Mouse (Mus musculus): ENCODE results near the gene Bmp2k. TPM values are rescaled to one million over a fixed set of nuclear protein-coding genes. Genes with fewer than 3 reads are reported as not detected.

The Bmp2k gene
- polyA plus RNA-seq, 1 experiment from 2014 or later, result 7.1 TPM

DNA sequence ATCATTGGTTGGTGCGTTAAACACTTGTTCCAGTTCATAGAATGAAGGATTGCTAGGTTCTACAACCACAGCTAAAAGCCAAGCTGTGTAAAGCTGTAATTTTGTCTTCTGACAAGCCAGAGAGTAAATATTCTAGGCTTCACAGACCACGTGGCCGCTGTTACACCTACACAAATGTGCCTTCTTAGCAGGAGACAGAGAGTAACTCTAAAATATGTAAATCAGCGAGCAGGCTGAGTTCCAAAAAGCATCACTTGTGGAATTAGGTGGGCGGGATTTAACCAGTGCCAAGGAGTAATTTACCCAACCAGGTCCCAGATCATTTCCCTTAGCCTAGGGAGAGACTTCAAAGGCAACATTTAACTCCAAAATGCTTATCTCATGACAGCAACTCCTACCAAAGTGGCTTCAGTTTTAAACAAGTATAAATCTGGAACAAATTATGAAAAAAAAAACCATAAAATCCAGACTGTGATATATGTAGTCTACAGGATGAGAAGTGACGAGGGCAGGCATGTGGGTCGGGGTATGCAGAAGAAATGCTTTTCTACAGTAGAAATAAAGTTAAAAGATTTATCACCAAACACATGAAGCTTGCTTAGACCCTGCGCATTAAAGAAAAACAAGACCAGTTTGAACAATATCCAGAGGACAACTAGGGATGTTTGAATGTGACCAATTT lies 35.1 kb upstream of the Bmp2k start:
- H3K4me1 ChIP-seq (replicated peaks), result peaks cover 4% of the 10 kb centered on the region; the same call in 1 of the 2 replicates
- no peak overlapping the region for H3K4me3 ChIP-seq
- H3K9ac ChIP-seq, result no peak overlapping the region
- no peak overlapping the region for H3K4me2 ChIP-seq
- 68% methylated on average over 8 of the region's 8 CpGs for WGBS
- H3K9me3 ChIP-seq (replicated peaks), result no peaks in the 10 kb centered on the region
- no peak for ATAC-seq (replicated peaks; ENCODE audit: insufficient number of reproducible peaks, insufficient read depth, low FRiP score, low read depth)
- H3K27me3 ChIP-seq, result no peaks in the 10 kb centered on the region
- no peak overlapping the region for H3K27ac ChIP-seq
- no peaks in the 10 kb centered on the region for H3K36me3 ChIP-seq

- no peak overlapping the region for H3K4me2 ChIP-seq
- no peak overlapping the region for H3K4me3 ChIP-seq
- H3K9me3 ChIP-seq (replicated peaks), result no peaks in the 10 kb centered on the region
- H3K4me1 ChIP-seq (replicated peaks), result peaks cover 4% of the 10 kb centered on the region; the same call in 1 of the 2 replicates
- H3K9ac ChIP-seq, result no peak overlapping the region
- no peak overlapping the region for H3K27ac ChIP-seq
- ATAC-seq (replicated peaks; ENCODE audit: insufficient number of reproducible peaks, insufficient read depth, low FRiP score, low read depth), result no peak
- no peaks in the 10 kb centered on the region for H3K36me3 ChIP-seq
- 72% methylated on average over 6 of the region's 6 CpGs for WGBS
- H3K27me3 ChIP-seq, result no peaks in the 10 kb centered on the region
Observed at GRCm38 (mm10) chr5:96962934-96963301, 34.6 kb upstream of the Bmp2k start.

- WGBS, result 6% methylated on average over 14 of the region's 14 CpGs
- no peak for ATAC-seq (replicated peaks; ENCODE audit: insufficient number of reproducible peaks, insufficient read depth, low FRiP score, low read depth)
- no peaks in the 10 kb centered on the region for H3K9me3 ChIP-seq (replicated peaks)
- H3K4me2 ChIP-seq, result peak overlapping the region; percentile 57
- no peaks in the 10 kb centered on the region for H3K36me3 ChIP-seq
- peak overlapping the region; percentile 34 for H3K4me3 ChIP-seq
- H3K27me3 ChIP-seq, result no peaks in the 10 kb centered on the region
- H3K27ac ChIP-seq, result no peak overlapping the region
- H3K4me1 ChIP-seq (replicated peaks), result peaks cover 4% of the 10 kb centered on the region; the same call in 1 of the 2 replicates
- H3K9ac ChIP-seq, result peak overlapping the region; percentile 21; the same call in 1 of the 2 replicates
Observed at GRCm38 (mm10) chr5:96964062-96965028, 33.1 kb upstream of the Bmp2k start.

DNA sequence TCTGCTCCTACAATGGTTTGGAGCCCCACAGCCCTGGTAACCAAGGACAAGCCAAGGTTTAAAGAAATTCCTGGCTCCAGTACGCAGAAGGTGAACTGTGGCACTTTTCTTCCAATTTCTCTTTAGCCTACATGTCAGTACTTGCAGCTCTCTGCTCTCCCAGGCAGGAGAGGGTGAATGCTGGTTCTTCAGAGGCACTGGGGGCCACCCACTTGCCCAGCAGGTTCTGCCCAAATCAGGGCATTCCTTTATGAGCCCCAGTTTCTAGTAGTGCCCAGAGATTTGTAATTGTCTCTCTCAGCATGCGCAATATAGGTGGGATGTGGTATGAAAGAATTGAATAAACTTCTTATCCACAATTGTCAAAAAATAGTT lies 32.5 kb upstream of the Bmp2k start:
- no peak for ATAC-seq (replicated peaks; ENCODE audit: insufficient number of reproducible peaks, insufficient read depth, low FRiP score, low read depth)
- Histone ChIP-seq H3K4me2 (peak overlapping the region; percentile 57), H3K9me3 (replicated peaks) (no peaks in the 10 kb centered on the region), H3K27me3 (no peaks in the 10 kb centered on the region), H3K4me3 (peak overlapping the region; percentile 34; the same call in 1 of the 2 replicates), H3K27ac (no peak overlapping the region), H3K9ac (no peak overlapping the region), H3K4me1 (replicated peaks) (peaks cover 4% of the 10 kb centered on the region; the same call in 1 of the 2 replicates), H3K36me3 (no peaks in the 10 kb centered on the region)
- 50% methylated on average over 2 of the region's 2 CpGs for WGBS

- no peak for ATAC-seq (replicated peaks; ENCODE audit: insufficient number of reproducible peaks, insufficient read depth, low FRiP score, low read depth)
- no peak overlapping the region for H3K4me3 ChIP-seq
- no peaks in the 10 kb centered on the region for H3K9me3 ChIP-seq (replicated peaks)
- peaks cover 4% of the 10 kb centered on the region; the same call in 1 of the 2 replicates for H3K4me1 ChIP-seq (replicated peaks)
- 85% methylated on average over 2 of the region's 2 CpGs for WGBS
- H3K9ac ChIP-seq, result no peak overlapping the region
- no peaks in the 10 kb centered on the region for H3K27me3 ChIP-seq
- H3K27ac ChIP-seq, result no peak overlapping the region
- no peaks in the 10 kb centered on the region for H3K36me3 ChIP-seq
- H3K4me2 ChIP-seq, result no peak overlapping the region
Observed at GRCm38 (mm10) chr5:96965503-96965902, 32.0 kb upstream of the Bmp2k start.

GRCm38 (mm10) chr5:96968628-96969027 lies 28.9 kb upstream of the Bmp2k start:
- ATAC-seq (replicated peaks; ENCODE audit: insufficient number of reproducible peaks, insufficient read depth, low FRiP score, low read depth), result no peak
- Histone ChIP-seq H3K4me1 (replicated peaks) (peaks cover 4% of the 10 kb centered on the region; the same call in 1 of the 2 replicates), H3K36me3 (no peaks in the 10 kb centered on the region), H3K9ac (no peak overlapping the region), H3K27me3 (no peaks in the 10 kb centered on the region), H3K9me3 (replicated peaks) (no peaks in the 10 kb centered on the region), H3K27ac (no peak overlapping the region), H3K4me3 (no peak overlapping the region), H3K4me2 (no peak overlapping the region)
- 27% methylated on average over 6 of the region's 6 CpGs for whole genome bisulfite sequencing

- Histone ChIP-seq H3K9me3 (replicated peaks) (no peaks in the 10 kb centered on the region), H3K27ac (no peak overlapping the region), H3K4me2 (no peak overlapping the region), H3K4me1 (replicated peaks) (peaks cover 4% of the 10 kb centered on the region; the same call in 1 of the 2 replicates), H3K4me3 (no peak overlapping the region), H3K36me3 (no peaks in the 10 kb centered on the region), H3K27me3 (no peaks in the 10 kb centered on the region), H3K9ac (no peak overlapping the region)
- 66% methylated on average over 3 of the region's 3 CpGs for WGBS
- no peak for ATAC-seq (replicated peaks; ENCODE audit: insufficient number of reproducible peaks, insufficient read depth, low FRiP score, low read depth)
Observed at GRCm38 (mm10) chr5:96969032-96969431, 28.5 kb upstream of the Bmp2k start.

GRCm38 (mm10) chr5:96969705-96970471 lies 27.6 kb upstream of the Bmp2k start:
- ATAC-seq (replicated peaks; ENCODE audit: insufficient number of reproducible peaks, insufficient read depth, low FRiP score, low read depth), result no peak
- Histone ChIP-seq H3K4me2 (no peak overlapping the region), H3K36me3 (no peaks in the 10 kb centered on the region), H3K27ac (no peak overlapping the region), H3K27me3 (no peaks in the 10 kb centered on the region), H3K4me1 (replicated peaks) (no peaks in the 10 kb centered on the region), H3K4me3 (no peak overlapping the region), H3K9ac (no peak overlapping the region), H3K9me3 (replicated peaks) (no peaks in the 10 kb centered on the region)
- 74% methylated on average over 7 of the region's 7 CpGs for WGBS

DNA sequence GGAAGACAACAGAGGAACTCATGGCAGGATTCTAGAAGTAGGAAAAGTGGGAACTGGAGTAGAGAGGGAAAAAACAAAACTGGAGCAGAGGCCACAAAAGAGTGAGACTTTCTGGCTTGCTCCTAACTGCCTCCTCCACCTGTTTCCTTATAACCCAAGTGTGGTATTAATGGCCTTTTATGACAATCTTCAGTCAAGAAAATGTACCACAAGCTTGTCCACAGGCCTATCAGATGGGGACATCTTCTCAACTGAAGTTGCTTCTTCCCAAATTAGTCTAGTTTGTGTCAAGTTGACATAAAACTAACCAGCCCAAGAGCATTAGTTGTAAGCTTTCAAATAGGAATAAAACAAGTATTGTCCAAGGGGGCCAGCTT lies 27.0 kb upstream of the Bmp2k start:
- H3K36me3 ChIP-seq, result no peaks in the 10 kb centered on the region
- no peaks in the 10 kb centered on the region for H3K27me3 ChIP-seq
- no peak overlapping the region for H3K4me2 ChIP-seq
- H3K9me3 ChIP-seq (replicated peaks), result no peaks in the 10 kb centered on the region
- no peak for ATAC-seq (replicated peaks; ENCODE audit: insufficient number of reproducible peaks, insufficient read depth, low FRiP score, low read depth)
- no peak overlapping the region for H3K27ac ChIP-seq
- no peak overlapping the region for H3K4me3 ChIP-seq
- no peak overlapping the region for H3K9ac ChIP-seq
- no peaks in the 10 kb centered on the region for H3K4me1 ChIP-seq (replicated peaks)

- H3K36me3 ChIP-seq, result no peaks in the 10 kb centered on the region
- H3K9me3 ChIP-seq (replicated peaks), result no peaks in the 10 kb centered on the region
- no peaks in the 10 kb centered on the region for H3K27me3 ChIP-seq
- H3K27ac ChIP-seq, result no peak overlapping the region
- no peak overlapping the region for H3K4me2 ChIP-seq
- WGBS, result 79% methylated on average over 5 of the region's 5 CpGs
- H3K9ac ChIP-seq, result no peak overlapping the region
- no peak overlapping the region for H3K4me3 ChIP-seq
- no peak for ATAC-seq (replicated peaks; ENCODE audit: insufficient number of reproducible peaks, insufficient read depth, low FRiP score, low read depth)
- no peaks in the 10 kb centered on the region for H3K4me1 ChIP-seq (replicated peaks)
Observed at GRCm38 (mm10) chr5:96972474-96973130, 24.9 kb upstream of the Bmp2k start.

DNA sequence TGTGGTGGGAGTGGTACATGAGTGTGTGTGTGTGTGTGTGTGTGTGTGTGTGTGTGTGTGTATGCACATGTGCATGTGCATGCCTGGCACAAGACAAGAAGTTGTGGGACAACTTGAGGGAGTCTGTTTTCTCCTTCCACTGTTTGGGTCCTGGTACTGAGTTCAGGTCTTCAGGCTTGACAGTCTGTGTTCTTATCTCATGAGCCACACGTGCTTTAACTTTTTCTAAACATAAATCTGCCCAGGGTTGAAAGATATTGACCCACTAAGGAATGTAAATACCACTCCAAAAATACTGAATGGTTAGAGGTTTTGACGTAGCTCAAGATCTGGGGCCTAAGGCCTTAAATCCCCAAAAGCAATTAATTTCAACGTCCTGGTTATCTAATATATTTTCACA lies 23.8 kb upstream of the Bmp2k start:
- Histone ChIP-seq H3K9ac (no peak overlapping the region), H3K27me3 (no peaks in the 10 kb centered on the region), H3K4me3 (no peak overlapping the region), H3K4me2 (no peak overlapping the region), H3K27ac (no peak overlapping the region), H3K36me3 (no peaks in the 10 kb centered on the region), H3K4me1 (replicated peaks) (no peaks in the 10 kb centered on the region), H3K9me3 (replicated peaks) (no peaks in the 10 kb centered on the region)
- no peak for ATAC-seq (replicated peaks; ENCODE audit: insufficient number of reproducible peaks, insufficient read depth, low FRiP score, low read depth)
- 68% methylated on average over 3 of the region's 3 CpGs for WGBS

Data from heart, embryonic 15.5 days (tissue).